Mouse (Mus musculus): Measurements from ENCODE around the gene Irf2bpl. TPM values are rescaled to one million over a fixed set of nuclear protein-coding genes. Genes with fewer than 3 reads are reported as not detected.
A peak's percentile ranks its signal among the peaks of the same experiment; 100 is the strongest.

Irf2bpl gene
- polyA plus RNA-seq, 1 experiment from 2014 or later = 44.6 TPM

- H3K4me1 ChIP-seq (ENCODE audit: insufficient read depth) = peaks cover 76% of the 10 kb centered on the region
- peak overlapping the region; percentile 70 for H3K4me2 ChIP-seq
- TF ChIP-seq CTCF (IDR thresholded peaks at IDR 0.05; ENCODE audit: low read depth) = no peak
- DNase-seq = peak; percentile 72
- no peaks in the 10 kb centered on the region for H3K27me3 ChIP-seq (ENCODE audit: insufficient read depth, low read length)
- 3% methylated on average over 20 of the region's 20 CpGs for WGBS
- H3K9ac ChIP-seq = peak overlapping the region; percentile 54
- H3K9me3 ChIP-seq (ENCODE audit: low read depth, low read length) = no peaks in the 10 kb centered on the region
- H3K4me3 ChIP-seq (ENCODE audit: low read depth, low read length) = peak overlapping the region; percentile 27
- peak; percentile 16 for ATAC-seq (ENCODE audit: insufficient read depth)
- peak overlapping the region; percentile 99 for H3K27ac ChIP-seq (ENCODE audit: low read depth)
- H3K36me3 ChIP-seq (ENCODE audit: insufficient read depth) = no peaks in the 10 kb centered on the region
These were observed 9.0 kb upstream of the Irf2bpl start for GRCm38 (mm10) chr12:86893326-86894183.

GRCm38 (mm10) chr12:86892711-86893311, 8.2 kb upstream of the Irf2bpl start:
- ATAC-seq (ENCODE audit: insufficient read depth) = no peak
- Histone ChIP-seq H3K27ac (ENCODE audit: low read depth) (peak overlapping the region; percentile 99), H3K27me3 (ENCODE audit: insufficient read depth, low read length) (no peaks in the 10 kb centered on the region), H3K4me2 (peak overlapping the region; percentile 70), H3K36me3 (ENCODE audit: insufficient read depth) (no peaks in the 10 kb centered on the region), H3K9me3 (ENCODE audit: low read depth, low read length) (no peaks in the 10 kb centered on the region), H3K4me1 (ENCODE audit: insufficient read depth) (peaks cover 74% of the 10 kb centered on the region), H3K4me3 (ENCODE audit: low read depth, low read length) (peak overlapping the region; percentile 27; the same call in 1 of the 2 replicates), H3K9ac (0 out of 2 replicates have a peak overlapping the region, but pooled peaks have one; percentile 54)
- DNase-seq = peak; percentile 81
- TF ChIP-seq CTCF (IDR thresholded peaks at IDR 0.05; ENCODE audit: low read depth) = no peak
- 6% methylated on average over 18 of the region's 18 CpGs for WGBS

GRCm38 (mm10) chr12:86891786-86892702, 7.4 kb upstream of the Irf2bpl start:
- peak overlapping the region; percentile 99 for H3K27ac ChIP-seq (ENCODE audit: low read depth)
- no peaks in the 10 kb centered on the region for H3K36me3 ChIP-seq (ENCODE audit: insufficient read depth)
- peaks cover 72% of the 10 kb centered on the region for H3K4me1 ChIP-seq (ENCODE audit: insufficient read depth)
- H3K4me3 ChIP-seq (ENCODE audit: low read depth, low read length) = peak overlapping the region; percentile 27
- WGBS = 2% methylated on average over 37 of the region's 37 CpGs
- H3K4me2 ChIP-seq = peak overlapping the region; percentile 70
- no peaks in the 10 kb centered on the region for H3K9me3 ChIP-seq (ENCODE audit: low read depth, low read length)
- ATAC-seq (ENCODE audit: insufficient read depth) (no peak), DNase-seq (peak; percentile 78)
- H3K27me3 ChIP-seq (ENCODE audit: insufficient read depth, low read length) = no peaks in the 10 kb centered on the region
- TF ChIP-seq CTCF (IDR thresholded peaks at IDR 0.05; ENCODE audit: low read depth) = no peak
- peak overlapping the region; percentile 38 for H3K9ac ChIP-seq

GRCm38 (mm10) chr12:86891454-86891785, 6.8 kb upstream of the Irf2bpl start:
- WGBS = 14% methylated on average over 11 of the region's 11 CpGs
- Histone ChIP-seq H3K9me3 (ENCODE audit: low read depth, low read length) (no peaks in the 10 kb centered on the region), H3K4me3 (ENCODE audit: low read depth, low read length) (peak overlapping the region; percentile 27; the same call in 1 of the 2 replicates), H3K36me3 (ENCODE audit: insufficient read depth) (no peaks in the 10 kb centered on the region), H3K27me3 (ENCODE audit: insufficient read depth, low read length) (no peaks in the 10 kb centered on the region), H3K27ac (ENCODE audit: low read depth) (peak overlapping the region; percentile 99; the same call in 1 of the 2 replicates), H3K4me1 (ENCODE audit: insufficient read depth) (peaks cover 70% of the 10 kb centered on the region), H3K9ac (peak overlapping the region; percentile 38; the same call in 1 of the 2 replicates), H3K4me2 (peak overlapping the region; percentile 70)
- ATAC-seq (ENCODE audit: insufficient read depth) = no peak
- DNase-seq = no peak
- TF ChIP-seq CTCF (IDR thresholded peaks at IDR 0.05; ENCODE audit: low read depth) = no peak

GRCm38 (mm10) chr12:86890796-86891301, 6.3 kb upstream of the Irf2bpl start:
- Histone ChIP-seq H3K36me3 (ENCODE audit: insufficient read depth) (no peaks in the 10 kb centered on the region), H3K9me3 (ENCODE audit: low read depth, low read length) (no peaks in the 10 kb centered on the region), H3K4me2 (peak overlapping the region; percentile 70), H3K4me1 (ENCODE audit: insufficient read depth) (peaks cover 66% of the 10 kb centered on the region), H3K4me3 (ENCODE audit: low read depth, low read length) (no peak overlapping the region), H3K9ac (no peak overlapping the region), H3K27ac (ENCODE audit: low read depth) (peak overlapping the region; percentile 99), H3K27me3 (ENCODE audit: insufficient read depth, low read length) (no peaks in the 10 kb centered on the region)
- DNase-seq (peak; percentile 40), ATAC-seq (ENCODE audit: insufficient read depth) (no peak)
- 34% methylated on average over 8 of the region's 8 CpGs for WGBS
- TF ChIP-seq CTCF (IDR thresholded peaks at IDR 0.05; ENCODE audit: low read depth) = no peak

GRCm38 (mm10) chr12:86890091-86890720, 5.6 kb upstream of the Irf2bpl start:
- ATAC-seq (ENCODE audit: insufficient read depth) (no peak), DNase-seq (no peak)
- Histone ChIP-seq H3K36me3 (ENCODE audit: insufficient read depth) (no peaks in the 10 kb centered on the region), H3K4me2 (peak overlapping the region; percentile 71), H3K9ac (no peak overlapping the region), H3K27me3 (ENCODE audit: insufficient read depth, low read length) (no peaks in the 10 kb centered on the region), H3K4me3 (ENCODE audit: low read depth, low read length) (no peak overlapping the region), H3K9me3 (ENCODE audit: low read depth, low read length) (no peaks in the 10 kb centered on the region), H3K27ac (ENCODE audit: low read depth) (peak overlapping the region; percentile 99), H3K4me1 (ENCODE audit: insufficient read depth) (peaks cover 69% of the 10 kb centered on the region)
- peak; percentile 16; the same call in 1 of the 2 replicates for TF ChIP-seq CTCF (IDR thresholded peaks at IDR 0.05; ENCODE audit: low read depth)
- WGBS = 48% methylated on average over 12 of the region's 12 CpGs

All from lung, embryonic 14.5 days (tissue).